Mouse (Mus musculus): ENCODE data around the gene Olfr461.
"Not testable (repeated sequence)": the region's sequence is repeated elsewhere in the genome, so short reads cannot be mapped to it uniquely, and the experiment has no call there.

Olfr461 gene

DNA sequence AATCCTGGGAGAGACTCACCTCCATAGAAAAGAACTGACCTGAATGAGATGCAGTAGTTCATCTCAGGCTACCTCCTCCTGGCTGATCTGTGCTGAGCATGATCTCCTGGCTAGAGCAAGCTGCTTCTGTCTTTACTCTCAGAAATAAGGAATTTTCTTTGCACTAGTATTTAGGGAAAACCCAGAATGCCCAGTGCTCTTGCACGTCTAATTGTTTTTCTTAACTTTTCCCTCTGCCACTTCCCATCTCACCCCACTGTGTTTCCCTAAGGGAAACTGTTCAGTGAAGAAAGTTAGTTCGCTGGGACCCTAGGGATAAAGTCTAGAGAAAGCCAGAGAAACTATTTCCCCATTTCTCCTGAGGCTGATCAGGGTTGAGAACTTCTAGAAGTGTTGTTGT lies at the start of gene Olfr461:
Gene Olfr461, minus strand, starts transcription at position 101 of the 400 bp plus-strand sequence.
- no peak for DNase-seq (ENCODE audit: low read depth, low spot score)

GRCm38 (mm10) chr6:40598546-40598945 lies 43.7 kb upstream of the Olfr461 start:
- DNase-seq (ENCODE audit: low read depth, low spot score): not testable (repeated sequence)

DNA sequence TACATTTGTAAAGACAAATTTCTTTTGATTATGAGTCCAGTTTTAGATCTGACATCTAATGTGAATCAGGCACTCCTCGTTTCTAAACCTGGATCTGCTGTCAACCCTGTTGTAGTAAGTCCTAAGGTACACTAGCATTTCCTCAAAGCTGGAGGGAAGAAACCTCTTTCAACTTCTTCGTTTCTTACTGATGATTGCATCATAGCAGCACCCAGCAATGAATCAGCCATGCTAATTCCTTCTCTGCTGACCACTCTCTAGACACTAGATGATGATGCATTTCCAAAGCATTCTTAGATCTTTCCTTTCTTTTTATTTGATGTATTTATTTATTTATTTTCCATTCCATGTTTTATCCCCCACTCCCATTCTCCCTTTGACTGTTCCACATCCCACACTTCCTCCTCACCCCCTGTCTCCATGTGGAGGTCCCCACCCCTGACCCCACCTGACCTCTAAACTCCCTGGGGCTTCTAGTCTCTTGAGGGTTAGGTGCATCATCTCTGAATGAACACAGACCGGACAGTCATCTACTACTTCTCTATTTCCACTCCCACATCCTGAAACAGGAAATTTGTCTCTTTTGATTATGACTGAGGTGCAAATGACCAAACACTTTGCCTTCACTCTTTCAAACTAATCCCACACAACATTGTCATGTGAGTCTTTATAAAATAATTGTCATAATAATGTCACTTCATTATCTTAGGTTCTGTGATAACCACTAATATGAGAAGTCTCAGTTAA lies 40.1 kb upstream of the Olfr461 start:
- no peak for DNase-seq (ENCODE audit: low read depth, low spot score)

DNA sequence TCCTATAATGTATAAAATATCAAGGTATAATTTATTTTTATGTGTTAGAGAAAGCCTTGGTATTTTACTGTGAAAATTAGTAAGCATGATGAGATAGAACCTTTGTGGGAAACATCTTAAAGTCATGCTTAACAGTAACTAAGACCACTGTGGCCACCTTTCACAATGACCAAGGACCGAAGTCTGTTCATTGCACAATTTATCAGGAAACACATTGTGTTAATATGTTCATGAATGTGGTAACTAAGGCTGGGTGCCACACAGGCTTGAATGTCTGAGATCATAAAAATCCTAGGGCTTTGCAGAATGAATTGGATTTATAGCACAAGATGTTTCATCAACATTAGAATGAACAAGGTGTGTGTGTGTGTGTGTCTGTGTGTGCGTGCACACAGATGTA lies 33.5 kb upstream of the Olfr461 start:
- no peak for DNase-seq (ENCODE audit: low read depth, low spot score)

DNA sequence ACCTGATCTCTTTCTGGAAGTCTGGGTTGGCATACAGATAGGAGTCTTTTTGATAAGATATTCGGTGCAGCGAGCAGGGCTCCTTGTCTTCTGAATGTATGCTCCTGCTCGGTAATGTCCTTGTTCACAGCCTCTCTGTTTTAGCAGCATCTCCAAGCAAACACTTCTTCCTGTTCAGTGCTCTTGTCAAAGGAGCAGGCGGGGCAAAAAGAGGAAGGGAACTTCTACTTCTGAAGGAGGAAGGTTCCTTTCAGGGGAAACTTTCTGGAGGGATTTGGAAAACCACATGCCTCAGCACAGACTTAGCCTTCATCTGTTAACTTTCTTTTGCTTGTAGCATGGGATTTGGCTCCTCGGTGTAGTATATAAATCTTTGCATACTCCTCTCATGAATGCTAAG lies 30.8 kb upstream of the Olfr461 start, which contains the start of gene Clec5a:
Gene Clec5a, minus strand, starts transcription at position 177 of the 400 bp plus-strand sequence.
- DNase-seq (ENCODE audit: low read depth, low spot score): no peak

DNA sequence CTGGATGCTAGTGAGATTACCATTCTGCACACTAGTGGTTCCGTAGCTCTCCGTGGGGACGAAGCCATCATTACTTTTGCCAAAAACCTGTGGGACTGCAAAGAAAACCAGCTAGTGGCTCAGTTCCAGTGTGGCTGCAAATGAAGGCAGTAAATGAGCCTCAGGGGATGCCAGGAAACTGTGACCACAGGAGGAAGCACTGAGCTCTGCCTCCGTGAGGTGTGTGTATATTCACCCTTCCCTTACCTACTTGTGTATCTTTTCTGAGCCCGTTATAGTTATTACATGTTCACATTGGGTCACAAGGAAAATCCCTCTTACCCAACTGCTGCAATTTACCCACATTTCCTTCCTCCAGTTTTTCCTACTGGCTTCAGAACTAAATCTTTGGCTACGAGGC lies 29.5 kb upstream of the Olfr461 start:
- DNase-seq (ENCODE audit: low read depth, low spot score): no peak

DNA sequence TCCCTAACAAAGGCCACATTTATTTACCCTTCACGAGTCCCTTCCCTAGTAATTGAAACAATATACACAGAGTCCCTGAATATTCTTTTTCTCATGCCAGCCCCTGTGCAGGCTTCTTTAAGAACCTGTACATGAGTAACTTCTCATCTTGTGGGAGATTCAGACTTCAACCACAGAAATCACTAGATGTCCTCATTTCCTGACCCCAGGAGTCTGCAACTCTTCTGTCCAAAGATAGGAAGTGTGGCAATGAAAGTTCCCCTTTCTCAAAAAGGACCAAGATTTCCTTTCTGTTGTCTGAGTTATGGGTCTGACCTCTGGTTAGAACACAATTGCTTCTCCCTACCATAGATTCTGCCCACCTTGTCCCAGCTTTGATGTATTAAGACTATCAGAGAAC lies 21.5 kb upstream of the Olfr461 start:
- no peak for DNase-seq (ENCODE audit: low read depth, low spot score)

DNA sequence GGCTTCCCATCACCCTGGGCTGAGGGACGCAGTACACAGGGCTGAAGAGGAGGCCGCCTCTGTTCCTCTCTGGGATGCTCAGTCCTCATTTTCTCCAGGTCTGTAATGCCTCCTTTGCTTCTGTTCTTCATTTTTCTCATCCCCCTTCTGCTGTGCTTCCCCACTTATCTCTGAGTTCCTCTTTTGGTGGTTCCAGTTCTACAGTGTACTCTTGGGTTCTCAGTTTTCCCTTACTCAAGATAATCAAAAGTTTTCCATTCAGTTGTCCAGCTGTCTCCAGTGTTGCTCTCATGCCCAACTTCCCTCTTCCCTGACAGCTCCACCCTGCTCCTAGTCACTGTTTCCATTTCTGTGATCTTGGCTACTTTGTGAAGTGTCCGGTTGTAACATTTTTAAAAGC lies 18.8 kb upstream of the Olfr461 start:
- DNase-seq (ENCODE audit: low read depth, low spot score): no peak

- DNase-seq (ENCODE audit: low read depth, low spot score): no peak
These were observed 14.3 kb upstream of the Olfr461 start, which contains the start of gene Olfr460 for GRCm38 (mm10) chr6:40569187-40569586. Olfr460 (plus strand) TSS chr6:40569487.

GRCm38 (mm10) chr6:40544690-40545089 lies 10.2 kb downstream of the Olfr461 start:
- DNase-seq (ENCODE audit: low read depth, low spot score): no peak

- DNase-seq (ENCODE audit: low read depth, low spot score): no peak
These were observed 35.4 kb downstream of the Olfr461 start, which contains the start of gene Prss37 for GRCm38 (mm10) chr6:40519408-40519807. Prss37 (minus strand) TSS chr6:40519508.

DNA sequence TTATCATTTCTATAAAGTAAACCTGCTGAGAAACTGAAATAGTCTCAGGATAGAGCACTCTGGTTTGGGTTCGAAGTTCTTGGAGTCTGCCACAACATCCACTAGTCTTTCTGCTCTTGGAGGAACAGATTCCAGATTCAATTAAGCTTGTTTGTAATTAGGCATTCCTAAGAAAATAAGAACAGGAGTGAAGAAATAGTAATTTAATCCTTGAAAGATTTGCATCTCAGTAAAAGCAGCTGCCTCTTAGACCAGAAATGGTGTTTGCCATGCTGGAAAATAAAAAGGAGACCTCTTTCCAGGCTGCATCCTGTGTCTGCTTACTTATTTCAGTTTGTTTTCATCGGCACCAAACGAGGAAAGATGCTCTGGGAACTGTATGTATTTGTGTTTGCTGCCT lies 61.6 kb downstream of the Olfr461 start, which contains the start of gene Tas2r108:
Gene Tas2r108, plus strand, starts transcription at position 301 of the 400 bp plus-strand sequence.
- no peak for DNase-seq (ENCODE audit: low read depth, low spot score)
